Mouse (Mus musculus) CH12.LX (cell line): Measurements from ENCODE around the gene Tmem245. TPM values are rescaled to one million over a fixed set of nuclear protein-coding genes. Genes with fewer than 3 reads are reported as not detected.
A peak's percentile ranks its signal among the peaks of the same experiment; 100 is the strongest.

Source experiments
- DNase-seq: peaks from one replicate; pipeline ENCODE4 v3.0.0-alpha.2; 2013; ENCODE audit errors: extremely low read depth
- H3K27ac ChIP-seq: 2 replicates; pipeline ENCODE4 v1.5.1; 2012; ENCODE audit warnings: low read depth, mild to moderate bottlenecking, control low read depth, moderate library complexity; ENCODE audit not compliant: insufficient read depth
- H3K27me3 ChIP-seq: replicated peaks from 2 replicates; pipeline ENCODE3; 2012; ENCODE audit warnings: inconsistent platforms
- H3K36me3 ChIP-seq, 2 experiments: replicated peaks in 1 of 2; 2 replicates each; pipeline versions ENCODE3 to v1.6.1; 2012; ENCODE audit warnings: inconsistent platforms in 1 of 2, low read length in 1 of 2, mild to moderate bottlenecking in 1 of 2, mixed read lengths in 1 of 2, moderate library complexity in 1 of 2; ENCODE audit not compliant: control insufficient read depth in 1 of 2, insufficient read depth in 1 of 2
- H3K4me1 ChIP-seq, 2 experiments: 2 replicates each; pipeline ENCODE4 v1.6.1; 2012; ENCODE audit warnings: inconsistent platforms in 1 of 2, moderate library complexity in 1 of 2; ENCODE audit not compliant: insufficient read depth in 2 of 2, control insufficient read depth in 1 of 2
- H3K4me2 ChIP-seq: 2 replicates; pipeline ENCODE4 v1.6.1; 2012; ENCODE audit warnings: low read depth, mild to moderate bottlenecking, control low read depth; ENCODE audit not compliant: poor library complexity, insufficient read depth, severe bottlenecking
- H3K4me3 ChIP-seq, 3 experiments: fragments of 150-350 bp in 1 of 3; sonication (generic) in 1 of 3; replicated peaks in 1 of 3; 2 replicates each; pipeline versions ENCODE3 to v1.5.1; 2011 to 2012; ENCODE audit warnings: low read depth in 2 of 3, low read length in 2 of 3, mild to moderate bottlenecking in 2 of 3, moderate library complexity in 2 of 3, control low read depth in 1 of 3, improper control_type of control experiment in 1 of 3, inconsistent platforms in 1 of 3, mixed read lengths in 1 of 3; ENCODE audit not compliant: poor library complexity in 1 of 3
- H3K79me2 ChIP-seq: replicated peaks from 2 replicates; pipeline ENCODE4 v1.6.1; 2012; ENCODE audit warnings: mild to moderate bottlenecking, moderate library complexity; ENCODE audit not compliant: control insufficient read depth, poor library complexity, insufficient read depth, severe bottlenecking; ENCODE audit errors: extremely low read depth
- H3K9ac ChIP-seq: 2 replicates; pipeline ENCODE4 v1.6.1; 2012; ENCODE audit warnings: low read depth, mild to moderate bottlenecking, control low read depth, moderate library complexity; ENCODE audit not compliant: insufficient read depth
- H3K9me3 ChIP-seq: replicated peaks from 2 replicates; pipeline ENCODE3; 2012; ENCODE audit warnings: low read length, inconsistent platforms, mixed read lengths
- BHLHE40 ChIP-seq: IDR thresholded peaks from 2 replicates; pipeline ENCODE4 v1.6.1; 2011; ENCODE audit warnings: mild to moderate bottlenecking, low read depth, low read length, improper control_type of control experiment
- CTCF ChIP-seq, 2 experiments: IDR thresholded peaks in 1 of 2; conservative IDR thresholded peaks in 1 of 2; 2 replicates each; pipeline ENCODE4 v1.5.1; 2011 to 2012; ENCODE audit warnings: low read depth in 2 of 2, low read length in 2 of 2, improper control_type of control experiment in 1 of 2, inconsistent platforms in 1 of 2, mild to moderate bottlenecking in 1 of 2, moderate library complexity in 1 of 2
- ELF1 ChIP-seq: IDR thresholded peaks from 2 replicates; pipeline ENCODE4 v1.6.1; 2014; ENCODE audit warnings: low read depth, mild to moderate bottlenecking, inconsistent platforms, low read length, improper control_type of control experiment
- EP300 ChIP-seq: IDR thresholded peaks from 2 replicates; pipeline ENCODE4 v1.6.1; 2011; ENCODE audit warnings: low read length, improper control_type of control experiment
- HCFC1 ChIP-seq: IDR thresholded peaks from 2 replicates; pipeline ENCODE4 v1.6.1; 2012; ENCODE audit warnings: low read depth, mild to moderate bottlenecking, inconsistent platforms, low read length, improper control_type of control experiment
- IRF4 ChIP-seq: IDR thresholded peaks from 2 replicates; pipeline ENCODE4 v1.6.1; 2014; ENCODE audit warnings: low read depth, mild to moderate bottlenecking, inconsistent platforms, low read length, improper control_type of control experiment
- JUN ChIP-seq: IDR thresholded peaks from 2 replicates; pipeline ENCODE4 v1.6.1; 2011; ENCODE audit warnings: low read depth, mild to moderate bottlenecking, low read length, improper control_type of control experiment, moderate library complexity; ENCODE audit not compliant: insufficient read depth
- JUND ChIP-seq: conservative IDR thresholded peaks from 2 replicates; pipeline ENCODE4 v1.6.1; 2011; ENCODE audit warnings: low read depth, low read length, improper control_type of control experiment
- KAT2A ChIP-seq: IDR thresholded peaks from 2 replicates; pipeline ENCODE4 v1.6.1; 2012; ENCODE audit warnings: low read length, improper control_type of control experiment, inconsistent platforms; ENCODE audit not compliant: insufficient replicate concordance
- MAFK ChIP-seq: IDR thresholded peaks from 2 replicates; pipeline ENCODE4 v1.6.1; 2011; ENCODE audit warnings: low read length, improper control_type of control experiment; ENCODE audit not compliant: insufficient replicate concordance
- MAX ChIP-seq: IDR thresholded peaks from 2 replicates; pipeline ENCODE4 v1.6.1; 2011; ENCODE audit warnings: low read length, improper control_type of control experiment
- MYC ChIP-seq: IDR thresholded peaks from 2 replicates; pipeline ENCODE4 v1.6.1; 2011; ENCODE audit warnings: low read depth, mild to moderate bottlenecking, improper control_type of control experiment, low read length
- NELFE ChIP-seq: IDR thresholded peaks from 2 replicates; pipeline ENCODE4 v1.6.1; 2011; ENCODE audit warnings: low read depth, low read length, improper control_type of control experiment
- NRF1 ChIP-seq: IDR thresholded peaks from 2 replicates; pipeline ENCODE4 v1.6.1; 2014; ENCODE audit warnings: low read depth, mild to moderate bottlenecking, inconsistent platforms, low read length, improper control_type of control experiment, moderate library complexity
- POLR2A ChIP-seq: IDR thresholded peaks from 2 replicates; pipeline ENCODE4 v1.6.1; 2011; ENCODE audit warnings: low read depth, mild to moderate bottlenecking, improper control_type of control experiment, low read length
- POLR2AphosphoS2 ChIP-seq: IDR thresholded peaks from 2 replicates; pipeline ENCODE4 v1.6.1; 2011; ENCODE audit warnings: low read depth, low read length, improper control_type of control experiment
- RAD21 ChIP-seq: IDR thresholded peaks from 2 replicates; pipeline ENCODE4 v1.6.1; 2011; ENCODE audit warnings: low read depth, mild to moderate bottlenecking, low read length, improper control_type of control experiment, moderate library complexity
- RCOR1 ChIP-seq: conservative IDR thresholded peaks from 2 replicates; pipeline ENCODE4 v1.6.1; 2012; ENCODE audit warnings: low read depth, mild to moderate bottlenecking, inconsistent platforms, low read length, improper control_type of control experiment
- SIN3A ChIP-seq: IDR thresholded peaks from 2 replicates; pipeline ENCODE4 v1.6.1; 2012; ENCODE audit warnings: low read length, improper control_type of control experiment, inconsistent platforms
- TBP ChIP-seq: conservative IDR thresholded peaks from 2 replicates; pipeline ENCODE4 v1.6.1; 2011; ENCODE audit warnings: low read depth, low read length, improper control_type of control experiment
- USF2 ChIP-seq: conservative IDR thresholded peaks from 2 replicates; pipeline ENCODE4 v1.6.1; 2011; ENCODE audit warnings: low read depth, low read length, improper control_type of control experiment
- ZNF384 ChIP-seq: IDR thresholded peaks from 2 replicates; pipeline ENCODE4 v1.6.1; 2012; ENCODE audit warnings: low read depth, low read length, improper control_type of control experiment, inconsistent platforms
- dilution Hi-C: fragments of 300-500 bp; cut with MboI; formaldehyde crosslinking; loops from 2 replicates; pipeline ENCODE4 v1.14.3; 2020; ENCODE audit warnings: low sequenced_read_pairs; ENCODE audit not compliant: extremely low pct_unique_long_range_greater_than_20kb, extremely low pct_ligation_motif_present
- in situ Hi-C: fragments of 300-500 bp; cut with MboI; formaldehyde crosslinking; loops from 3 replicates; pipeline ENCODE4 v1.14.3; 2019; ENCODE audit warnings: low sequenced_read_pairs, low pct_ligation_motif_present, low pct_unique_long_range_greater_than_20kb, mixed read lengths
- polyA plus RNA-seq: library from polyadenylated mRNA; unstranded; fragments of >175 nt; gene quantifications from 2 replicates; pipeline ENCODE4 v1.2.1, GENCODE M21; 2012; ENCODE audit warnings: low read depth; ENCODE audit not compliant: insufficient read length
- total RNA-seq, 2 experiments: library from RNA; depleted of rRNA; stranded (reverse); fragments of 300-350 nt in 1 of 2; fragments of >200 nt in 1 of 2; gene quantifications; 2 replicates each; pipeline ENCODE4 v1.2.3; 2012 to 2014

The Tmem245 gene
- total and polyA plus RNA-seq, 3 experiments: 4.4 to 9.0 (median 5.6) TPM

DNA sequence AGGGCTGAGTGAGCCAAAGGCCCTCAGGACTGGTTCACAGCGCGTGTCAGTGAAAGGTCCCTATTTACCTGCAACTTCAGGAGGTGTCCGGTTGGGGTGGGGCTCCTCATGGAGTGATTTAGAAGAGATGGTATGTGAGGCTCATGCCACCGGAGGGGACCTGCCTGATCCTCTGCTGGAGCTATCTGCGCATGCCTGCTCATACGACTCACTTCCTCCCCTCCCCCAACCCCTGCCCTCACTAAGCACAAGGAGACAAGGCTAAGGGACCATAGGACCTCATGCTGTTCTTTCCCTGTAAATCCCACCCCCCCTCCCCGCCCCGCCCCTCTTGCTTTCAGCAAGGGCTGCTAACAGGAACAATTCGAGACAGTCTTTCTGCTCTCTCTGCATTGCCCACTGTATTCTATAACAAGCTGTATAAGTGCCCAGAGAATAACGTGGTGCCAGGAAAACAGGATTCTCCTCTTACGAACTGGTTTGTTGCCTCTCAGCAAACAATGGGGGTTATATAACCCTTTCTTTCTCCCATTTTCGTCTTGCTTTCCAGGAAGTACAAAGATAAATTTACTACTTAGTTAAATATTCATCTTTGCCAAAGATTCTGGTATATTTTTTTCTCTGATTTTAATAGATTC lies 101.2 kb downstream of the Tmem245 start:
- Histone ChIP-seq H3K27ac (no peak overlapping the region), H3K9me3 (peaks cover 2% of the 10 kb centered on the region), H3K4me2 (no peak overlapping the region), H3K27me3 (no peaks in the 10 kb centered on the region), H3K79me2 (no peaks in the 10 kb centered on the region), H3K9ac (no peak overlapping the region), H3K36me3 (peaks cover 2 to 20% of the 10 kb centered on the region in 2 experiments), H3K4me1 (no peaks in the 10 kb centered on the region), H3K4me3 (no peak overlapping the region)
- in situ Hi-C loops: no loop called here
- dilution Hi-C loops: no loop called here
- no peak for DNase-seq
- TF ChIP-seq IRF4: no peak
- no peak for TF ChIP-seq ZNF384
- TF ChIP-seq SIN3A: no peak
- no peak for TF ChIP-seq HCFC1
- TF ChIP-seq POLR2AphosphoS2: no peak
- no peak for TF ChIP-seq ELF1
- TF ChIP-seq EP300: no peak
- TF ChIP-seq RAD21: no peak
- no peak for TF ChIP-seq BHLHE40
- TF ChIP-seq JUN: no peak

- Histone ChIP-seq H3K9ac (no peak overlapping the region), H3K36me3 (peaks cover 2 to 23% of the 10 kb centered on the region in 2 experiments)
- in situ Hi-C loops: no loop called here
These were observed 102.3 kb downstream of the Tmem245 start for GRCm38 (mm10) chr4:56844911-56845310.

GRCm38 (mm10) chr4:56843963-56844362 lies 103.3 kb downstream of the Tmem245 start:
- peaks cover 2 to 23% of the 10 kb centered on the region in 2 experiments for H3K36me3 ChIP-seq
- H3K9ac ChIP-seq: no peak overlapping the region
- H3K27ac ChIP-seq: no peak overlapping the region
- in situ Hi-C loops: no loop called here
- no peak for TF ChIP-seq MAFK
- TF ChIP-seq RCOR1: no peak
- no peak for TF ChIP-seq IRF4
- no peak for TF ChIP-seq BHLHE40
- no peak for TF ChIP-seq ELF1
- no peak for TF ChIP-seq USF2
- TF ChIP-seq ZNF384: no peak
- TF ChIP-seq JUN: no peak
- no peak for TF ChIP-seq MAX
- no peak for TF ChIP-seq POLR2A
- TF ChIP-seq HCFC1: no peak
- no peak for TF ChIP-seq KAT2A
- TF ChIP-seq MYC: no peak
- TF ChIP-seq JUND: no peak
- no peak for TF ChIP-seq TBP
- no peak for TF ChIP-seq NELFE
- TF ChIP-seq RAD21: no peak
- no peak for TF ChIP-seq NRF1
- TF ChIP-seq, all 38 proteins: peak for 0
- Histone ChIP-seq H3K9me3 (peaks cover 2% of the 10 kb centered on the region), H3K4me2 (no peak overlapping the region), H3K4me3 (no peak overlapping the region), H3K27me3 (no peaks in the 10 kb centered on the region), H3K4me1 (no peaks in the 10 kb centered on the region), H3K79me2 (no peaks in the 10 kb centered on the region)
- dilution Hi-C loops: no loop called here
- DNase-seq: no peak

More at GRCm38 (mm10) chr4:56844911-56845310, 102.3 kb downstream of the Tmem245 start:
- H3K9me3 ChIP-seq: peaks cover 2% of the 10 kb centered on the region
- H3K27ac ChIP-seq: no peak overlapping the region
- dilution Hi-C loops: no loop called here
- H3K27me3 ChIP-seq: no peaks in the 10 kb centered on the region
- no peak overlapping the region for H3K4me3 ChIP-seq
- no peak overlapping the region for H3K4me2 ChIP-seq
- no peaks in the 10 kb centered on the region for H3K4me1 ChIP-seq
- DNase-seq: no peak
- 0 out of 4 replicates have a peak, but pooled peaks of 1 of the 2 experiments have one; percentile 1 for TF ChIP-seq CTCF (conservative IDR thresholded peaks at IDR 0.05 in 1 of 2, IDR thresholded peaks at IDR 0.05 in 1 of 2; ENCODE audit: low read depth in 2 of 2, low read length in 2 of 2)
- TF ChIP-seq POLR2AphosphoS2: no peak
- TF ChIP-seq, all 38 proteins: peak for 1
- H3K79me2 ChIP-seq: no peaks in the 10 kb centered on the region
